Mouse (Mus musculus): ENCODE measurements around the gene Atg7.

Gene Atg7

DNA sequence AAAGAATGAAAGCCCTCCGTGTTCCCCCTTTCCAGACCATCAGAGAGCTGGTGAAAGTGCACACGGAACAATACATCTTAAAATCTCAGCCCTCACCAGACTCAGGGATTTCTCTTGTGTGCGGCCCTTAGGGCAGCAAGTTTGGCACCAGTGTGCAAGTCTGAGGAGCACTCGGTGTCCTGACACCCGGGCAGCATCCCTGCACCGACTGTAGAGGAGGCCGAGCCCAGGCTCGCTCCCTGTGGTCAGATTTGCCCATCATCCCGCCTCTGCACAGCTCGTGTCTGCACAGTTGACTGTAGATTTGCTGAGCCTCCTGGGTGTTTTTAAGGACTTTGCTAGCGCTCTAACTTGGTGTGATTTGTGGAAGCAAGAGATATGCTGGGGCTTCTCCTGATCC is 94.3 kb downstream of the Atg7 start:
- DNase-seq, result no peak

DNA sequence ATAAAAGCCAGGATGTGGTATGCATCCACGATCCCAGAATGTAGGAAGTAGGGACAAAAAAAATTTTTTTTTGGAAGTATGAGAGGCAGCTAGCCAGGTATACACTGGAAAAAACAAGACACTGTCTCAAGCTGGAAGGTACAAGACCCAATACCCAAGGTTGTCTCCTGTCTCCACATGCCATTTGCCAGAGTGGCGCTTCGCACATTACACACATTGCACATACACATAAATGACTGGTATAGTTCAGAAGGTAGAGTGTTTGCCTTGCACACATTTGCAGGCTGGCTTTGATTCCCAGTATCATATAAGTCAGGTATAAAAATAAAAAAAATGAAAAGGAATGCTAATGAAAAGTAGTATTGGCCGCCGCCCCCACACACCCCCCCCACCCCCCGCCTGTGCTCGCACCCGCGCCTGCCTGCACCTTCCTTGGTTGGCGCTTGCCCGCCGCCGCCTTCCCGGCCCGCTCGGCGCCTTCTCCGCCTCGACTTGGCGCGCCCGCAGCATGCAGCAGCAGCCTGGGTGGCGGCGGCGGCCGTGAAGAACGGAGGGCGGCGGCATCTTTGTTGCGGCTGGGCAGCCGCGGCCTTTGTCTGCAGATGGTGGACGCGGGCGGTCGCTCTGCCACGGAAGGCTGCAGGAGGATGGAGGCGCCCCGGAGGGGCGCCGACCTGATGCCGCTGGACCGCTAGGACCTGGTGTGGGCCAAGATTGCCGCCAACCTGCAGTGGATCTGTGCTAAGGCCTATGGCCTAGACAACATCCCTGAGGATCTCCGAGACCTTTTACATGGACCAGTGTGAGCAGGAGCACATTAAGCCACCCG is 95.2 kb downstream of the Atg7 start:
- DNase-seq, result peak; percentile 44 to 56

DNA sequence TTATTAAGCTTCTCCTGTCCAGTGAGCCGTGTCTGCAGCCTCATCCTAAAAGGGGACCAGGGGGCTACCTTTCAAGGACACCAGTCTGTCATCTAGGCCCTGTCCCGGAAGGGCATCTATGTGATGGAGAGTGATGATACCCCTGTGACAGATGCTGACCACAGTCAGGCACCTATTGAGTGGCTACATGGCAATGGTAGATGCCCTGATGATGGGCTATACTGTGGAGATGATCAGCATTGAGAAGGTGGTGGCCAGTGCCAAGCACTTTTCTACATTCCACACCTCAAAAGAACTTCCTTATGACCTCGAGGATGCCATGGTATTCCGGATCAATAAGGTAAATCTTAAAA is 95.8 kb downstream of the Atg7 start:
- DNase-seq, result no peak

DNA sequence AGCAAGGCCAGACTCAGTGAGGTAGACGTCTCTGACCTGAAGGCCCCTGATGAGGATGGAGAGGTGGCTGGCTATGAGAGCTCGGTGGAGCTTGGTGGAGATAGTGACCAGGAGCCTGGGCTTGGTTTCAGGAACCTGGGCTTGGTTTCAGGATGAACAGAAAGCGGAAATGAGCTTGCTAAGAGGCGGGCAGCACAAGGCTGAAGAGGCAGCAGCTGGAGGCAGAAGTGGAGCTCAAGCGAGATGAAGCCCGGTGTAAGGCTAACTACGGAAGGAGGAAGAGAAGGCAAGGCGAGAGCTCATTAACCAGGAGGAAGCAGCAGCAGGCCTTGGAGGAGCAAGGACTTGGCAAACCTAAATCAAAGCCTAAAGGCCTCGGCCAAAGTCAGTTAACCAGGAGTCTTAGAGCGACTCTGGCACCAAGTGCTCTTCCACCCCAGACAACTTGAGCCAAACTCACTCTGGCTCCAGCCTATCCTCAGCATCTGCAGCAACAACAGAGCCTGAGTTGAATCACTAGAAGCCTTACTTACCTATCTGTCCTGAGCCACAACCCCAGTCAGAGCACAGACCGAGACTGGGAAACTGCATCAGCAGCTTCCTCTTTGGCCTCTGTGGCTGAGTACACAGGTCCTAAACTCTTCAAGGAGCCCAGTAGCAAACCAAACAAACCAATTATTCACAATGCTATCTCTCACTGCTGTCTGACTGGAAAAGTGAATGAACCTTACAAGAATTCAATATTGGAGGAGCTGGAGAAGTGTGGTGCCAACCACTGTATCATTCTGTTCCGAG is 99.5 kb downstream of the Atg7 start:
- DNase-seq, result no peak

DNA sequence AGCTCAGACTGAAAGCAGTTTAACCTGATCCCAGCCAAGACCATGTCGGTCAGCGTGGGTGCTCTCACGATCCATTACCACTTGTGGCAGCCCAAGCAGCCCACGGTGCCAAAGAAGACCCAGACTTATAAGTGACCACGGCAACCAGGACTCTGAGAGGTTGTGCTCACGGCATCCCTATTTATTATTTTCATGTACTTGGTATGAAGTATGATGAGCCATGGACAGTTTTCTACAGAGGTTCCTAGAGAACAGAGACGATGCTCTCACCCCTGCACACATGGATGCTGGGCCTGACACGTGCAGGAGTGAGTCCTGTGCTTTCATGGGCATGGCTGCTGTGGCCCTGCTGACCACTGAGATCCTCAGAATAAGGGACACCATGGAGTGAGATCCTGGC is 100.2 kb downstream of the Atg7 start:
- DNase-seq, result no peak

DNA sequence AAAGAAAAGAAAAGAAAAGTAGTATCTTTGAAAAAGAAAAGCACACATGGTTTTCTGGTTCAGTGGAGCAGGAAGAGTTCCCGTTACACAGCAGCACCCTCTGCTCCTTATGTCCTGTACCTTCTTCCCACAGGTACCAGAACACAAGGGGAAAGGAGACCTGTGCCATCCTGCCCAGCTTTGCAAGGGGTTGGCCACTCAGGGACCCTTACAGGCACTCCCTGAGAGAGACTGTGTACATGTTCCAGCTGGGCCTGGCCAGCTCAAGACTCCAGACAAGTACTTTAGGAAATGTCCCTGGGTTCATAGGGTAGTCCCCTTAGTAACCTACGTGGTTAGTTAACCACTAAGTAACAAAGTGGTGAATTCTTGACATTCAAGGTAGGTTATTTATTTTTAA is 100.9 kb downstream of the Atg7 start:
- no peak for DNase-seq

DNA sequence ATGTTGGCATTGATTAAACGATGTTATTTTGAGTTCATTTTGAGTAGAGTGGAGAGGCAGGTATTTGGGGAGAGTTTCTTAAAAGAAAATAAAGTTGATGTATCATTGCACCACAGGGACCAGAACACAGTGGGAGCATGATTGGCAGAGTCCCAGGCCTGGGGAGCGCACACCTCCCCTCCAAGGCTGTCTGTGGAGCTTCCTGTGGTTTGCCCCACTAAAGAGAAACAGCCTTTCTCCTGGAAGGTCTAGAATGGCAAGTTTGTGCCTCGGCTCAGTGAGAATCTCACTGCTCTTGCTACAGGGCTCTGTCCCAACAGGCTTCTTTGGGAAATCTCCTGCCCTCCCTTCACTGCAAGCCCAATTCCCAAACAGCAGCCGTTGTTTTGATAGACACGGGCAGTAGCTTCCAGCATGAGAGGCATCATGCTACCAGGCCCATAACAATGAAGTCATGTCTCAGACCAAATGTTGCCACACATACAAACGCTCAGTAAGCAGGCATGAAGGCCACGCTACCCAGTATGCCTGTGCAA is 103.6 kb downstream of the Atg7 start:
- DNase-seq, result no peak

DNA sequence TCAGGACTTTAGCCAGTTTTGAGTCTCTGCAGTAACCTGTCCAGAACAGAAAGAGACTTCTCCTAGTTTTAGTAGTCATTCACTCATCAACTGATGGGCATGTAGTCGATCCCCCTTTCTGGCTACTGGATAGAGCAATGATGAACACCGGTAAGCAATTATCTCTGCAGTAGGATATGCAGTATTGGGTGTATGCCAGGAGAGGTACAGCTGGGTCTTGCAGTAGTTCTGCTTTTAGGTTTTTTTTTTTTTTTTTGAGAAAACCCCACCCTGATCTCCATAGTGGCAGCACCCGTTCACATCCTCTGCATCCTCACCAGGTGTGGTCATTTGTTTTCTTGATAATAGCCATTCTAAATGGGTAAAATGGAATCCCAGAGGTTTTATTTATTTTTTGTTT is 105.5 kb downstream of the Atg7 start:
- DNase-seq, result no peak

DNA sequence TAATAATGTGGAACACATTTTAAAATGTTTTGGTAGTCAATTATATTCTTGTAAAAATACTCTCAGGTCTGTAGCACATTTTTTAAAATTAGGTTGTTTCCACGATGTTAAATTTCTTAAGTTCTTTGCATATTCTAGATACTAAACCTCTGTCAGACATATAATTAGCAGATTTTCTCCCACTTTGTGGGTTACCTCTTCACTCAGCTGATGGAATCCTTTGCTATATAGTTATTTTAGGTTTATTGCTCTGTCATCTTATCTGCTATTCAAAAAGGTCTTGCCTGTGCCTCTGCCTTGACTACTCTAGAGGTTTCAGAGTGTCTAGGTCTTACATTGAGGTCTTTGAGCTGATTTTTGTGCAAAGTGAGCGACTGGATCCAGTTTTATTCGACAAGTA is 106.0 kb downstream of the Atg7 start:
- DNase-seq, result no peak

DNA sequence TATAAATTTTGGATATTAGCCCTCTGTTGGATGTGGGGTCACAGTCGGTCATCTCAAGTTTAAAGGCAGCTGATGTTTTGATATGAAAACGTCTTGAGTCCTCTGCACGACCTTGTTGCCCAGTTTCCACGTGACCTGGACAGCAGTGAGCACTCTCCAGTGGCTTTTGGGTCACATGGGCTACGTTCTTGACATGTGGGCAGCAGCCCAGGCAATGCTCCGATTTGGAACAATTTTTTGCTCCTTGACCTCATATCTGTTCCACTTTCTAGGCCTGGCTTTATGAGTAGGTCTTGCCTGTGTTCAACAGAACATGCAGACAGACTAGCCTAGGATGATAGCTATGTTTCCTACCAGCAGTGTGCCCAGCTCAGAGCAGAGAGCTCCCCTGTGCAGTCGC is 115.9 kb downstream of the Atg7 start:
- DNase-seq, result no peak

DNA sequence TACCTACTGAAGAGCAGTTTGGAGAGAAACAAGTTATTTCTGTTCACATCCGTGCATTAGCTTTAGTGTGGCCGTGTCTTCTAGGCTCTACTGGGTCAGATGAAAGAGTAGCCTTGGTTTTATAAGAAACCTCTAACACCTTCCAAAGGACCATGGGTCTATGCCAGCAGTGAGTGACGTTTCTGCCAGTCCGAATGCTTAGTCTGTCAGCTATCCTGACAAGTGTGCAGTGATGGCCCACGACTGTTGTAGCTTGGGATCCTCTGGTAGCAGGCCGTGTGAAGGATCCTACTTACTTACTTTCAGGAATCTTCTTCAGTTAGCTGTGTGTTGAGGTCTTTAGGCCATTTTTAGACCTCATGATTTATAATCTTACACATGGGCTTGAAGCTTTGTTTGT is 123.4 kb downstream of the Atg7 start:
- no peak for DNase-seq

DNA sequence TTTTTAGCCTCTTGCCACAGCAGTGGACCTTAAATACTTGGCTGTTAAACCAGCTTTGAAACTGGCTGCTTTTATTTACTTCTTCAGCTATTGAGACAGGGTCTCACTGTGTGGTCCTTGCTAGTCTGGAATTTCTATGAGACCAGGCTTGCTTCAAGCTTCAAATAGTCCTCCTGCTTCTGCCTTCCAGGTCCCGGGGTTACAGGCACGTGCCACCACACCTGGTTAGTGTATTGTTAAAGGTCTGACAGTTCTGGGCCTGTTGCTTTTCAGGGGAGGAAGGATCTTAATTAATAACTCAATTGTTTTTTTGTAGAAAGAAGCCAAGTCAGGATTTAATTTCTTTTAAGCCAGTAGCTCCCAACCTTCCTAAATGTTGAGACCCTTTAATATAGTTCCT is 124.8 kb downstream of the Atg7 start:
- no peak for DNase-seq

DNA sequence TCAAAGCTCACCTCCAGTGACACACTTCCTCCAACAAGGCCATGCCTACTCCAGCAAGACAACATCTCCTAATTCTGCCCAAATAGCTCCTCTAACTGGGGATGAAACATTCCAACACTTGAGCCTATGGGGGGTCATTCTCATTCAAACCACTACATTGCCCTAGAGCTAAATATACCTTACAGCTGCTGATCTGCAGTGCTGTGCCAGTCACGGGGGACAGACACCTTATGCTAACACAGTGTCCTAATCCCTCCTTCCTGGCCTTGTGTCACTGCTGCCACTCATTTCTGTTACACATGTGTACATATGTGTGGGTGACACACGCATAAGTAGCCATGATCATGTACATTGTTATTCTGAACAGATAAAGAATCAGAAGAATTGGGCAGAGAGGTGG is 127.4 kb downstream of the Atg7 start:
- DNase-seq, result no peak

DNA sequence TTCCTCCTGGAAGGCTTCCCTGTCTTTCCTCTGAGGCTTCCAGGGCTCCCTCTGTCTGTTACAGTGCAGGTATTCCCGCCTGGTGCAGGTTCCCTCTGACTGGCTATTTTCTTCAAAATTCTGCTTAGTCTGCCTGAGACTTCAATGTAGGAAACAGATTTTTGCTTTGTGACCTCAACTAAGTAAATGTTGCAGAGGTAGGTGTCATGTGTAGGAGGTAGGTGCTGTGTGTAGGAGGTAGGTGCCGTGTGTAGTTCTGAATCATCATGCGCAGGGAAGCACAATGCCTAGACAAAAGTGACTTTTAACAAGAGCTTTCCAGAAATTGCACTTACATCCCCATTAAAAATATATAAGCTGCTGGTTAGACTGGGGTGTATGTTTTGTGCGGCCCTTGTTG is 128.6 kb downstream of the Atg7 start:
- DNase-seq, result no peak

DNA sequence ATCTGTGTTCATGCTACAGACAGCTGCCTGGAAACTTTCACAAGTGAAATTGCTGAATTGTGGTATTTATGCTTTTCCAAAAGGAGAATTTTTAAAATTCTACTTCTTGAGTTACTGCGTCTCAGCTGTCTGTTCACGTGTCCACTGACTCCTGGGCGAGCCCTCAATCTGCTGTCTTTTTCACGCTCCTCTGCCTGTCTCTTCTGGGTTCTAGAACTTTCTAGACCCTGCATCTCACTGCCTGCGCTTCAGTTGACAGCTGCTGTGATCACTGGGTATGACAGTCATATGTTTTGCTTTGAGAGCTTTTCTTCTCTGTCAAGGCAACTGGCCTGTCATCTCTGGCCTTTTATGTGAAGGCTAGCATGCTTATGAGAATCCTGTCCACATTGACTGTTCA is 132.3 kb downstream of the Atg7 start:
- DNase-seq, result no peak

DNA sequence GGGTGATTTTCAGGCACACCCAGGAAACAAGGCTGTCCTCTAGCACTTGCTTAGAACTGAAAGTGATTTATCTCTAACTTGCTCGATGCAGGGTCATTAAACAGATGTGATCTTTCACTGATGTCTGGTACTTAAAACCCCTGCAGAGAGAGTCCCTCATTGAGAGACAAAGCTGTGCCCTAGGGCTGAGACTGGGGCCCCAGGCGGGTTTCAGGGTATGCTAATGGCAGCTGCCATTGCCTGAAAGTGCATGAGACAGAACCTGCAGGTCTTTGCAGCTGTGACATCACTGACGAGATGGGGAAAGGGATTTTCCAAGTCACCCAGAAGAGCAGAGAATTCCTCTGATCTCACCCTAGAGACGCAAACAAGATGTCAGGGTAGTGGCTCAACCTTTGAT is 135.0 kb downstream of the Atg7 start:
- no peak for DNase-seq

DNA sequence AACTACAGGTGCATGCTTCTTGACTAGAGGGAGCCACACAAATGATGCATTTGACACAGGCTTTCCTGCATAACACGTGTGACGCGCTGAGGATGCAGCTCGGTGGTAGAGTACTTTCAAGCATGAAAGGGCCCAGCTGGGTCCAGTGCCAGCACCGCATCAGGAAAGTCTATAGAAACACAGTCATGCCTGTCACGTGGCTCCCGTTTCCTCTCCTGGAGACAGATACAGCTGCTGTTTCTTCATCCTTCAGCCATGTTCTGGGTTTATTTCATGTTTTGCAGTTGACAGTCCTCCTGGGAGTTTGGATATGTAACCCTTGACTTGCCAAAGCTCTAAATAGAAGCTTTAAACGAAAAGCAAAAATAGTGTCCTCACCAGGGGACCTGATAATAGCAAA is 135.8 kb downstream of the Atg7 start:
- DNase-seq, result peak; percentile 17 to 28

DNA sequence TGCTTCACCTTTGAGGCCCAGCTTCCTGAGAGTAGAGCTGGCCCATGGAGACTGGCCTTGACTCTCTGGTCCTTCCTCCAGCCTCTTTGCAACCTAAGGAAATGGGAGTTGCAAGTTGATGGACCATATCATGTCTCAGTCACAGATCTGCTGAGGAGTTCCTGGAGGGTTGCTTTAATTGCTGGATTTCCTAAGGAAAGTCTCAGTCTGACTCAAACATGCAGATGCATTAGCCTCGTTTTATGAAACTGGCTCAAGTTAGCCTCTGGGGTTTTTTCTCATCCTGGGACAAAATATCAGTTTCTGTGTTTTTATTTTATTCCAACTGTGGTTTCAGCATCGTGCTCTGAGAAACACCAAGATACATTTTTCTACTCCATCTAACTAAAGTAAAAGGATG is 137.7 kb downstream of the Atg7 start:
- DNase-seq, result no peak

DNA sequence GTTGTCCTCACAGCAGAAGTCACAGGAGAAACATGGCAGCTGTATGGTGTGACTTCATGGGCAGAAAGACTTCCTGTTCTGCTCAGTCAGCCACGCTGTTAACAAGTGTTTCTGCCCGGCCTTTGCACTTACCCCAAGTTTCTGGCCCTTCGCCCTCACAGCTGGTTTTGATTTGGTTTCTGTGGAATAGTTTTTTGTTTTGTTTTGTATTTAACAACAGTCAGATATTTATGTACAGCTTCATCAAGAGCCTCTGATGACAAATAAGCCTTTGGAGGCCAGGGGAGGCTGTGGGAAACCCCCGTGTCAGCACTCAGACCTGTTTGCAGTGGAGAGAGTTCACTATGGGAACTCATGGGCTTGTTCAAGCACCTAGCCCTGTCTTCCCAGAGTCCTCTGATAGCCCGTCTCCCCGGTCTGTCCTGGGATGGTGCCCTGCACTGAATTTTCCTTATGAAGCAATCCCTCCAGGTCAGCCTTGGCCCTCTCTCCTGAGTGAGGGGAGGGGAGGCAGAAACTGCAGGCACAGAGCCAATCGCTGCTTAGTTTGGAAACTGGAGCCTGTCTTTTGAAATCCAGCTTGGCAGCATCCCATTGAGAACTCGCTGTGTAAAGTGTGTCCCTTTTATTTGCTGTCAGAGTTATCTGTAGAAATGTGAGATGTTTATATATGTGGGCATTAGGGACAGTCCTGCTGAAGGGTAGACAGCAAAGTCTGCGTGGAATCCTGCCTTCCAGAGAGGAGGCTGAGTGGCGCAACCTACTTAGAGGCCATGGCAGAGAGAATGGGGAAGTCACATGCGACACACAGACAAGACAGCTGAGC is 138.7 kb downstream of the Atg7 start:
- peak; percentile 68 to 70 for DNase-seq

DNA sequence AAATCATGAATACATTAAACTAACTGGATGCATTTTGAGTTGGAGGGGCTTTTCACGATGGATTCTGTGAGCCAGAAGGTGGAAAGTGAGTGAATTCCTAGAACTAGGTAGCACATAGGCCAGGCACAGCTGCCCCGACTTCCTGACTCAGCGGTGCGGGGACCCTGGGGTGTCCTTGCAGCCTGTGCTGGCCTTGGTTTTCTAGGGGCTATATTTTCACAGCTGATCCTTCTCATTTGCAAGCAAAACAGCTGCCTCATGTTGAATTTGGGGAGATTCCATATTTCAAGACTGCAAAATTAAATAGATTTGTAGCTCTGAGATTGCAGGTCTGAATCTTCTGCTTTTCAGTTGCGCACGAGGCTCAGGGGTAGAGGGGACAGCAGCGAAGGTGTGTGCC is 139.6 kb downstream of the Atg7 start:
- DNase-seq, result peak in 1 of 2 experiments; percentile 25

DNA sequence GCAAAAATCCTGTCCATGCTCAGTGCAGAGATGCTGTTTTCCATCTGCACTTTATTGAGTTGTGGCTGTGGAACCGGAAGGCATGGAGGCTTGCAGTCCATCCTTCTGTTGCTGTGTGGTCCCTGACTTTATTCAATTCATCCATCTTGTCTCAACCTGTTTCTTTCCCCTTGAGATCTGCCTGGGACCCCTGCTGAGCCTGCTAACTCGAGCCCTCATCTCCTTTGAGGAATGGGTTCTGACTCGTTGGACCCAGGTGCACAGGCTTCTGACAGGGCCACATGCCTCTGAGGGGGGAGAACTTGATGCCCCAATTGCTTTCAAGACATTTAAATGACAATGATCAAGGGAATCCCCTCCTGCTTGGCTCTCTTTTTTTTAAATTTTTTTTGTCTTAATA is 143.6 kb downstream of the Atg7 start:
- no peak for DNase-seq

DNA sequence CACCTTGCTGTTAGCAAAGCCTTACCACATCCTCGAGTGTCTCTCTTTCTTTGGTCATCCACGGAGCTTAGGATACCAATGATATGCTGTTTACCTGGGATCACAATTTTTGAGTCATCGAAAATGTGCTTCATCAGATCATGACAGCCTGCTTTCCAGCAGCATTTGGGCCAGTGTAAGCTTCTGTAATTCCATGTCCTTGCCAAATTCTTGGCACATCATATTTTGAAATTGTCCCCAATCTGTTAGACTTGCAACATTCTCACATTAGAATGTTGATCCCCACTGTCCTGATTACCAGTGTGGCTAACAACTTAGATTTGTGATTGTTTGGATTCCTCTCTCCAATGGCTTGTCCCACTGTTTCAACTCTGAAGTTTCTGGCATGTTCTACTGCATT is 144.7 kb downstream of the Atg7 start:
- DNase-seq, result no peak

DNA sequence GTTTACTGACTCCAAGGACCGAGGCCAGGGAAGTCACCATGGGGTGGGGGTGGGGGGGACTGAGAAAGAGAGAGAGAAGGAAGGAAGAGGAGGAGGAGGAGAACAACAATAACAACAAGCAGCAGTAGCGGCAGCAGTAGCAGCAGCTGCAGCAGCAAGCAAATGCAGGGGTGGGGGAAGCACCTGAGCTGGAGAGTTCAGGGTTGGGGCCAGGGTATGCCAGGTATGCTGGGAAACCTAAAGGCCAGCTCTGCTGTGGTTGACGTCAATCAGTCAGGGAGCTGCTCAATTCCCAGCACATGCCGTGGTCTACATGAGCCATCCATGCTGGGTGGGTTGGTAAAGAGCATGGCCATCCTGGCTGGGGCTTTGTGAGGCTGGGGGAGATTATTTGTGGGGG is 145.8 kb downstream of the Atg7 start:
- no peak for DNase-seq

Measured in kidney, postnatal 4 days (tissue).